Mouse (Mus musculus): ENCODE measurements at regions not wholly inside any gene's neighbourhood (a gene's known extent, or its start where the extent isn't known, plus 50 kb on each side); places are given as distances from the start of the nearest gene placed in this dataset.

- no peak for DNase-seq (ENCODE audit: low read depth, low spot score)
- Histone ChIP-seq H3K4me3 (ENCODE audit: control insufficient read depth in 1 of 2, insufficient read depth in 1 of 2, low read depth in 2 of 2, low read length in 2 of 2) (no peak overlapping the region), H3K27ac (ENCODE audit: control insufficient read depth, low read depth, low read length) (no peak overlapping the region), H3K9ac (ENCODE audit: control insufficient read depth, low read depth, low read length, poor library complexity, severe bottlenecking) (no peak overlapping the region), H3K9me3 (replicated peaks; ENCODE audit: insufficient read depth, low read length) (no peaks in the 10 kb centered on the region), H3K79me2 (ENCODE audit: control insufficient read depth, insufficient read depth, low read length, poor library complexity) (no peaks in the 10 kb centered on the region), H3K4me1 (ENCODE audit: control insufficient read depth in 1 of 2, insufficient read depth in 2 of 2, low read length in 2 of 2) (no peaks in the 10 kb centered on the region), H3K27me3 (ENCODE audit: control insufficient read depth in 1 of 2, insufficient read depth in 2 of 2, low read length in 2 of 2) (no peaks in the 10 kb centered on the region), H3K36me3 (ENCODE audit: control insufficient read depth in 1 of 2, insufficient read depth in 2 of 2, low read length in 2 of 2) (no peaks in the 10 kb centered on the region)
- no peak for TF ChIP-seq CHD2 (IDR thresholded peaks at IDR 0.05; ENCODE audit: low read length)
- no peak for TF ChIP-seq POLR2AphosphoS5 (IDR thresholded peaks at IDR 0.05; ENCODE audit: borderline replicate concordance, low read depth, low read length)
Measured at GRCm38 (mm10) chr8:115888278-115888677, 180.7 kb upstream of the Maf start.

DNA sequence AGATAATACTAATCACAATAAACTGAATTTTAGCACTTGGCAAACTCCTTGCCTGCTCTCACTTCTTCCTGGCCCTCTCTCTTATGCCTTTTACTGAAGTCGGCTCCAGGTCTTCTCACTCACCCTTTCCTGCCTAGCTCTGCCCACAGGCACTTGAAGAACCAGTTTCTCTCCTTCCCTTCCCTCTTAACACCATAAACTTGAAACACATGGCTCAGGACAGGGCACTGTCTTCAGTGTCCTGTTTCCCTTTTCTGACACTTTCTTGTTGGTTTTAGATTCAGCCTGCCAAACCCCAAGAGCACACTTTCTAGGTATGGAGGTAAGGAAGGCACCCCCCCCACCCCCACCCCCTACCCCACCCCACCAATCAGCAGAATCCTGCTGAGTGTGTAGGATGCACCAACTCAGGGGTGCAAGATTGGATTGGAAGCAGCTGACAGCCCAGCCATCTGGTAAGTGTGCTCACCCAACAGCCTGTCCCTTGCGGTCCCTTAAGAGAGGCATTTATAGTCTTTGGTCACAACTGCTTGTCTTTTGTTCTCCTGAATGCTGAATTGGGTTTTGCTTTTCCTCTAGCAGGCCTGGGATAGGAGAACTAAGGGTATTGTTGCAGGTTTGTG is 177.6 kb upstream of the Maf start:
- no peaks in the 10 kb centered on the region for H3K27me3 ChIP-seq (ENCODE audit: control insufficient read depth in 1 of 2, insufficient read depth in 2 of 2, low read length in 2 of 2)
- H3K4me3 ChIP-seq (ENCODE audit: control insufficient read depth in 1 of 2, insufficient read depth in 1 of 2, low read depth in 2 of 2, low read length in 2 of 2): no peak overlapping the region
- no peak for DNase-seq (ENCODE audit: low read depth, low spot score)
- no peaks in the 10 kb centered on the region for H3K79me2 ChIP-seq (ENCODE audit: control insufficient read depth, insufficient read depth, low read length, poor library complexity)
- H3K36me3 ChIP-seq (ENCODE audit: control insufficient read depth in 1 of 2, insufficient read depth in 2 of 2, low read length in 2 of 2): no peaks in the 10 kb centered on the region
- no peaks in the 10 kb centered on the region for H3K4me1 ChIP-seq (ENCODE audit: control insufficient read depth in 1 of 2, insufficient read depth in 2 of 2, low read length in 2 of 2)
- no peak for TF ChIP-seq USF1 (IDR thresholded peaks at IDR 0.05; ENCODE audit: low read depth, low read length)
- no peak for TF ChIP-seq POLR2A (IDR thresholded peaks at IDR 0.05; ENCODE audit: control insufficient read depth in 1 of 2, insufficient read depth in 1 of 2, low read depth in 1 of 2, low read length in 2 of 2, poor library complexity in 1 of 2)
- TF ChIP-seq EP300 (IDR thresholded peaks at IDR 0.05; ENCODE audit: low read depth in 1 of 2, low read length in 2 of 2): no peak
- TF ChIP-seq TCF12 (IDR thresholded peaks at IDR 0.05; ENCODE audit: low read depth, low read length): no peak
- TF ChIP-seq ELF1 (IDR thresholded peaks at IDR 0.05; ENCODE audit: low read depth, low read length): no peak
- TF ChIP-seq ZMIZ1 (IDR thresholded peaks at IDR 0.05; ENCODE audit: low read depth, low read length): no peak
- no peak for TF ChIP-seq BHLHE40 (IDR thresholded peaks at IDR 0.05; ENCODE audit: borderline replicate concordance, low read depth, low read length)
- no peak for TF ChIP-seq MYB (IDR thresholded peaks at IDR 0.05; ENCODE audit: low read depth, low read length)
- no peak for TF ChIP-seq NELFE (IDR thresholded peaks at IDR 0.05; ENCODE audit: low read depth, low read length)
- no peak for TF ChIP-seq ETS1 (IDR thresholded peaks at IDR 0.05; ENCODE audit: low read depth, low read length)
- no peaks in the 10 kb centered on the region for H3K9me3 ChIP-seq (replicated peaks; ENCODE audit: insufficient read depth, low read length)
- H3K27ac ChIP-seq (ENCODE audit: control insufficient read depth, low read depth, low read length): no peak overlapping the region
- H3K9ac ChIP-seq (ENCODE audit: control insufficient read depth, low read depth, low read length, poor library complexity, severe bottlenecking): no peak overlapping the region

GRCm38 (mm10) chr8:115883808-115884207 is 176.2 kb upstream of the Maf start:
- no peak for DNase-seq (ENCODE audit: low read depth, low spot score)

More at GRCm38 (mm10) chr8:115883808-115884207, 176.2 kb upstream of the Maf start:
- H3K27ac ChIP-seq (ENCODE audit: control insufficient read depth, low read depth, low read length): no peak overlapping the region
- H3K79me2 ChIP-seq (ENCODE audit: control insufficient read depth, insufficient read depth, low read length, poor library complexity): no peaks in the 10 kb centered on the region
- no peak overlapping the region for H3K4me3 ChIP-seq (ENCODE audit: control insufficient read depth in 1 of 2, insufficient read depth in 1 of 2, low read depth in 2 of 2, low read length in 2 of 2)
- no peaks in the 10 kb centered on the region for H3K4me1 ChIP-seq (ENCODE audit: control insufficient read depth in 1 of 2, insufficient read depth in 2 of 2, low read length in 2 of 2)
- no peak overlapping the region for H3K9ac ChIP-seq (ENCODE audit: control insufficient read depth, low read depth, low read length, poor library complexity, severe bottlenecking)
- H3K27me3 ChIP-seq (ENCODE audit: control insufficient read depth in 1 of 2, insufficient read depth in 2 of 2, low read length in 2 of 2): no peaks in the 10 kb centered on the region
- H3K9me3 ChIP-seq (replicated peaks; ENCODE audit: insufficient read depth, low read length): no peaks in the 10 kb centered on the region
- no peak for TF ChIP-seq BHLHE40 (IDR thresholded peaks at IDR 0.05; ENCODE audit: borderline replicate concordance, low read depth, low read length)
- no peak for TF ChIP-seq ZNF384 (IDR thresholded peaks at IDR 0.05; ENCODE audit: low read depth, low read length)
- no peak for TF ChIP-seq ELF1 (IDR thresholded peaks at IDR 0.05; ENCODE audit: low read depth, low read length)
- no peak for TF ChIP-seq ZMIZ1 (IDR thresholded peaks at IDR 0.05; ENCODE audit: low read depth, low read length)
- TF ChIP-seq ETS1 (IDR thresholded peaks at IDR 0.05; ENCODE audit: low read depth, low read length): no peak
- TF ChIP-seq RAD21 (IDR thresholded peaks at IDR 0.05; ENCODE audit: low read depth, low read length): no peak
- no peak for TF ChIP-seq POLR2A (IDR thresholded peaks at IDR 0.05; ENCODE audit: control insufficient read depth in 1 of 2, insufficient read depth in 1 of 2, low read depth in 1 of 2, low read length in 2 of 2, poor library complexity in 1 of 2)
- TF ChIP-seq CTCF (IDR thresholded peaks at IDR 0.05 in 2 of 3, conservative IDR thresholded peaks at IDR 0.05 in 1 of 3; ENCODE audit: control insufficient read depth in 1 of 3, insufficient read depth in 1 of 3, low read depth in 2 of 3, low read length in 3 of 3, poor library complexity in 1 of 3, severe bottlenecking in 1 of 3): no peak
- no peak for TF ChIP-seq JUND (IDR thresholded peaks at IDR 0.05; ENCODE audit: low read depth, low read length)
- TF ChIP-seq E2F4 (IDR thresholded peaks at IDR 0.05; ENCODE audit: borderline replicate concordance, low read depth, low read length): no peak
- TF ChIP-seq RCOR1 (IDR thresholded peaks at IDR 0.05; ENCODE audit: low read depth, low read length): no peak
- TF ChIP-seq MAZ (IDR thresholded peaks at IDR 0.05; ENCODE audit: low read depth, low read length): no peak
- H3K36me3 ChIP-seq (ENCODE audit: control insufficient read depth in 1 of 2, insufficient read depth in 2 of 2, low read length in 2 of 2): no peaks in the 10 kb centered on the region

Measured in MEL (cell line).